Mouse (Mus musculus): ENCODE data around the gene Dusp7.

Dusp7 gene

DNA sequence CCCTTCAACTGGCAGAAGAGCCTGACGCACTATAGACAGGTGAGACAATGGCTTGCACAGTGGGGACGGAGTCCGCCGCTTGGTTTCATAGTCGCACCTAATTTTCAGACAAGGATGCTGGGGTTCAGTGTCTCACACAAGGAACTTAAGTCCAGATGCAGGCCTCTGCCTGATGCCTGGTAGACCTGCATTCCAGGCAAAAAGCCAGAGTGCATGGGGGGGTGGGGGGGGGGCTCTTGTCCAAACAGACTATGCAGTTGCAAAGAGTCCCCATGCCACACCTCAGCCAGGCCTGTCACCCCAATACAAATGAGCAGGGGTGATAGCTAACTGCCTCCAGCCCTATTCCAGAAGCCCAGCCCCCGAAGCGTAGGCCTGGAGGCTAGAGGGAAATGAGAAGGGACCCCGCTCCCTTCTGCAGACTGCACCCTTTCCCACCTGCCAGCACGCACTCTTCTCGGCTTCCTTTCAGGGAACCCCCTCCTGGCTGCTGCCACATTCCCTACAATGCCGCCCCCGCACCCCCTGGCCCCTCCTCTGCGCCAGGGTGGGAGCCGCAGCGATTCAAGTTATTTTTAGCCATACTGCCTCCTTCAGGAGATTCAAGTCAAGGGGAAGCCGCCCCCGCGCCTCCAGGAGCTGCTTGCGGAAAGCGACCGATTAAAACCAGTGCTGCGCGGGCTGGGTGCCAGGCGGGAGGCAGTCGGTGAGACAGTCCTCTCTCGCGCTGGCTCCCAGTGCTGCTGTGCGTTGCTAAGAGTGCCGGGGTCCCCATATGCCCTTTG lies 49.6 kb downstream of the Dusp7 start:
- peak; percentile 71 for DNase-seq (ENCODE audit: extremely low spot score, low spot score)

DNA sequence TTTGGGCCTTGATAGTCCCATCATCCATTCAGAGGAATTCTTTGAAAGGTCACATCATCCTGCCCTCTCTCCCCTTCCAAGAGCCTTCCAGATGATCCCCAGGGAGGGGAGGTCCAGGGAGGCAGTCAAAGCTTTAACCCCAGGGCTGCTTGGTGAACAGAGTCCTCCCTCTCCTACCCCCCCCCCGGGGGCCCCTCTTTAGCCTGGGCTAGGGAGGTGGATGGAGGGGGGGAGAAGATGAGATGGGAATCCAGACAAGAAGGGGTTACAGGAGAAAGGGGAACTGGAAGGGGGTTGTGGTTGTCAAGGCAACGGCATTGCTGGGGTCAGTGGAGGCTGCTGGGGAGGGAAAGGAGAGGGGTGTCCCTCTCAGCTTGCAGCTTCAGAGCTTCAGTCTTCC lies 52.2 kb downstream of the Dusp7 start:
- peak; percentile 62 for DNase-seq (ENCODE audit: extremely low spot score, low spot score)

DNA sequence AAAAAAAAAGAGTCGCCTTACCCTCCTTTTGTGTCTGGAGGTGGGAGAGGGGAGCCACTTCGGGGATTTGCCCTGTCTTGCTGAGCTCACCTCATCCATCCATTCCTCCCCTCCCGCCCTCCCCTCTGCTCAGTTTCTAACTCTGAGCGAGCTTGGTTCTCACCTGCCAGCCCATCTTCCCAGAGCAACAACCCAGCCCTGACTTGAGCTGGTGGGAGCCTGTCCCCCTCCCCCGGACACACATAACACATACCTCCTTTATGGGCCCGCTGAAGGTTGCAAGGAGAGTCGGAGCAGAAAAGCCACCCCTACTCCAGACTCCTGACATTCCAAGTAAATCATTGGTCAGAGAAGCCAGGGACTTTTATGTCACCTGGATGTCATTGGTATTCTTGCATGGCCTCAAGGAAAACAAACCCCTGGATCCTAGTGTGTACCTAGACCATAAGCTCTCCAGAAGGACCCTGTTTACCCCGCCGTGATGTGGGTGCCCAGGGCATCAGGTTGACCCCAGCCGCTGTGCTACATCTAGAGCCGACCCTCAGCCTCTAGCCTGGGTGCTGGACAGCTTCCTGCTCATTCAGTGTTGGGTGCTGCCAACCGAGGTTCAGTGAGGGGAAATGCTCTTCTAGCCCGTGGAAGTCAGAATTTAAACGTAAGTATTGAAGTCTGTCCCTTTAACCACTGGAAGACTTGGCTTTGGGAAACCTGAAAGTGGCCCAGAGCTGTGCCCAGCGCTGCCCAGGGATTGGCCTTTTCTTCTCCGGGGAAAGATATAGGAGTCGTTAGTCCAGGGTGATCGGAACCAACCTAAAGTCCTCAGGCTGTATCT lies 52.8 kb downstream of the Dusp7 start:
- no peak for DNase-seq (ENCODE audit: extremely low spot score, low spot score)

DNA sequence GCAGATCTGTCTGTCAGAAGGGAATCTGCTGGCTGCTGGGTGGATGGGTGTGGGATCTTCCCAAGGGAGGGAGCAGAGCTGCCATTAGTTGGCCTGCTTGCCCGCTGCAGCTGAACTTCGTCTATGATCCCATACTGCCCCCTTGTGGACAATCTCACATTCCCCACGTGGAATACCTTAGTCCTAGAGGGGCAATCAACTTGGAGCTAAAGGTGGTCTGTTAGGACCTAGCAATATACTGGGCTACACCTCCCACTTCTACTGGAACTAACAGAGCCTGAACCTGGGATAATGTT lies 53.4 kb downstream of the Dusp7 start:
- peak; percentile 92 for DNase-seq (ENCODE audit: extremely low spot score, low spot score)
